Mouse (Mus musculus): ENCODE measurements around the gene Ggta1. TPM values are rescaled to one million over a fixed set of nuclear protein-coding genes. Genes with fewer than 3 reads are reported as not detected.

Gene Ggta1
- polyA plus RNA-seq, 1 experiment from 2014 or later, result 33.5 TPM

DNA sequence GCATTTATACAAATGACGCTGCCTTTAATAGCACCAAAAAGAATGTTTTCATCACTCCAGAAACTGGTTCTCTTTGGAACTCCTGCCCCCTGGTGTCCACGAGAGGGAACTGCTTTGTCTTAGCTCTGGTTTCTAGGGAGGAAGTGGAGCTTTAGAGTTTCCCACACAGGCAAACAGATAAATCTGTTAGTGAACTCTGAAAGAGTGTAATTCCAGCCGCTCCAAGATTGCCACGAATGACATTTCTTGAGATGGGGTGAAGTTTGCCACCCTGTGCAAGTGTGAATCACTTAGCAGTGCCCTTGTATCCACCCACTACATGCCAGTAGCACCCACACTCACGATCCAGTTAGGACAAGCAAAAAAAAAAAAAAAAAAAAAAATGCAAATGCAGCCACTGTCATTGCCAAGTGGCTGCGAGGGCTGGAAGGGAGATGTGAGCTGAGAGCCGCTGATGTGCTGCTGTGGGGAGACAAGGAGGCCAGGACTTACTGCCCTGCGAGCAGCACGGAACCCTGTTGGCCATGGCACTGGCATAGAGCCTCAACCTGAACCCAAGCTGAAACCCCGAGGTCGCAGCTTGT lies 65.3 kb downstream of the Ggta1 start:
- Histone ChIP-seq H3K4me1 (peaks cover 16% of the 10 kb centered on the region), H3K4me2 (replicated peaks) (no peak overlapping the region), H3K9me3 (replicated peaks) (no peaks in the 10 kb centered on the region), H3K9ac (no peak overlapping the region), H3K27me3 (no peaks in the 10 kb centered on the region), H3K27ac (replicated peaks) (no peak overlapping the region), H3K4me3 (replicated peaks) (no peak overlapping the region), H3K36me3 (peaks cover 19% of the 10 kb centered on the region)
- WGBS, result 46% methylated on average over 11 of the region's 11 CpGs
- ATAC-seq (ENCODE audit: insufficient number of reproducible peaks, low FRiP score, low TSS enrichment, low read depth), result no peak

DNA sequence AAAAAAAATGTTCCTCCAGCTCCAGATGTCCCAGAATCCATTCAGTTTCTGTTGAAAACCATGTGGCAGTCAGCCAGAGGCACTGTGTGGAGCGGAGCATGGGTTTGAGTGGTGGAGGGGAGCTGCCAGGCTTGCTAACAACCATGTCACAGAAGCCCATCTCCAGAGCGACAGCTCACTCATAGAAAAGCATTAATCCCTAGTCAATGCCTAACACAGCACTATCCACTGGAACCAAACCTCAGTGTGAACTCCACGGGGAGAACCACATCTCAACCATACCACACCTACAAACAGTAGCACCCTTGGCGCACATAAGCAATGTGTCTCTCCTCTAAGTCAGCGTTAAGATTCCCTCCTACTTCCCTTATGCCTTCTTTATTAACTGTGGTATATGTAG lies 65.9 kb downstream of the Ggta1 start, which contains the start of gene 4930402F06Rik:
Gene 4930402F06Rik, minus strand, starts transcription at position 80 of the 400 bp plus-strand sequence.
- H3K27ac ChIP-seq (replicated peaks), result no peak within 1 kb of the TSS
- no peak within 1 kb of the TSS for H3K4me2 ChIP-seq (replicated peaks)
- peaks cover 16% of the 10 kb centered on the region for H3K4me1 ChIP-seq
- H3K9me3 ChIP-seq (replicated peaks), result no peaks in the 10 kb centered on the region
- peak; percentile 29; the same call in 1 of the 2 replicates for ATAC-seq (ENCODE audit: insufficient number of reproducible peaks, low FRiP score, low TSS enrichment, low read depth)
- peaks cover 14% of the 10 kb centered on the region for H3K36me3 ChIP-seq
- 54% methylated on average over 5 of the region's 5 CpGs for WGBS
- H3K4me3 ChIP-seq (replicated peaks), result no peak within 1 kb of the TSS
- H3K27me3 ChIP-seq, result no peaks in the 10 kb centered on the region
- no peak within 1 kb of the TSS for H3K9ac ChIP-seq

DNA sequence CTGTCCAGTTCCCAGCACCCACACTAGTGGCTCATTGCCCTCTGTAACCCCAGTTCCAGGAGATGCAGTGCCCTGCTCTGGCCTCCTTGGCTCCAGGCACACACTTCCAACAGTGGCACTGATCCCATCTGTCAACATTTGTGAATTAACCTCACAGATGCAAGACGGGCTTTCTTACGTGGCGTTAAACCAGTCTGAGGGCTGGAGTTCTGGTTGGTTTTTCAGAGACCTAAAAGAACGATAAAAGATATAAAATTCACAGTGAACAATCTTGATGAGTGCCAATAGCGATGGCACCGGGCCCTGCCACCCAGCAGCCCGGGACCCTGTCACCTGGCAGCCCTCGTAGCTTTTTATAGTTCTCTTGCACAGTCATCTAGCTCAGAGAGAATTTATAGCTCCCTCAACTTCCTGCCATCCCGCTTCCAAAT lies 77.6 kb downstream of the Ggta1 start:
- Histone ChIP-seq H3K9ac (no peak overlapping the region), H3K27me3 (no peaks in the 10 kb centered on the region), H3K36me3 (no peaks in the 10 kb centered on the region), H3K27ac (replicated peaks) (no peak overlapping the region), H3K4me1 (no peaks in the 10 kb centered on the region), H3K9me3 (replicated peaks) (0 out of 2 replicates have a peak, but pooled peaks cover 4% of the 10 kb centered on the region), H3K4me2 (replicated peaks) (no peak overlapping the region), H3K4me3 (replicated peaks) (no peak overlapping the region)
- ATAC-seq (ENCODE audit: insufficient number of reproducible peaks, low FRiP score, low TSS enrichment, low read depth), result no peak
- WGBS, result 67% methylated on average over 9 of the region's 9 CpGs

DNA sequence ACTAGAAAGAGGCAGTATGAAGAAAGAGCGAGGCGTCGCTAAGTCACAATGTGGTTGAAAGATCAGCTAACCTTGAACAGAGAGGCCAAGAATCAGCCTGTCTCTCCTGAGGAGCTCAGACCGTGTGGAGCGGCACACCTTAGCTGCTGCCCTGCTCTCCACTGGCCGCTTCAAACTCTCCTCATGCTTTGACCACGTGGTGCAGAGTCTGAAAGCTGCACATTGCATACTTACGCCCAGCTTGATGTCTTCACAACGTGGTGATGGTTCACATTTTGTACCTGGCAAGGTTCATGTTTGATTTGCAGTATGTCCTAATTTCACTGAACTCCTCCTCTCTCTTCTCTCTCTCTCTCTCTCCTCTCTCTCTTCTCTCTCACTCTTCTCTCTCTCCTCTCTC lies 83.7 kb downstream of the Ggta1 start:
- Histone ChIP-seq H3K27ac (replicated peaks) (no peak overlapping the region), H3K4me3 (replicated peaks) (no peak overlapping the region), H3K9me3 (replicated peaks) (no peaks in the 10 kb centered on the region), H3K36me3 (no peaks in the 10 kb centered on the region), H3K9ac (no peak overlapping the region), H3K4me1 (no peaks in the 10 kb centered on the region), H3K4me2 (replicated peaks) (no peak overlapping the region), H3K27me3 (no peaks in the 10 kb centered on the region)
- WGBS, result 70% methylated on average over 9 of the region's 9 CpGs
- no peak for ATAC-seq (ENCODE audit: insufficient number of reproducible peaks, low FRiP score, low TSS enrichment, low read depth)

DNA sequence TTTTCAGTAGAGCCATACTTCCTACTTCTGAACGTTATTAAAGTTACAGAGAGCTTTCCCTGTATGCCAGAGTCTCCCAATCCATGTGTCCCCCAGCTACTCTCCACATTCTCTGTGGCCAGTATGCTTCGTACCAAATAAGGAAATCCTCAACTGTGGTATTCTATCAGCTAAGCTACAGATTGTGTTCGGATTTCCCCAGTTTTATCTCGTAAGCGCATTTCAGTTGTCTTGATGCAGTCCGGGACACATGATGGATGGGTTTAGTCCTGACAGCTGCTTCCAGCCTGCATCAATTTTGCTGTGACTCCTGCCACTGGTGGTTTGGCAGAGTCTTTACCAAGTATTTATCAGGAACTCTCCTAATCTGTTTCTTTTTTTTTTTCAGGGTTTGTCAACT lies 85.4 kb downstream of the Ggta1 start:
- Histone ChIP-seq H3K4me1 (no peaks in the 10 kb centered on the region), H3K27ac (replicated peaks) (no peak overlapping the region), H3K4me3 (replicated peaks) (no peak overlapping the region), H3K27me3 (no peaks in the 10 kb centered on the region), H3K36me3 (no peaks in the 10 kb centered on the region), H3K4me2 (replicated peaks) (no peak overlapping the region), H3K9ac (no peak overlapping the region), H3K9me3 (replicated peaks) (no peaks in the 10 kb centered on the region)
- ATAC-seq (ENCODE audit: insufficient number of reproducible peaks, low FRiP score, low TSS enrichment, low read depth), result no peak
- 48% methylated on average over 6 of the region's 6 CpGs for WGBS

DNA sequence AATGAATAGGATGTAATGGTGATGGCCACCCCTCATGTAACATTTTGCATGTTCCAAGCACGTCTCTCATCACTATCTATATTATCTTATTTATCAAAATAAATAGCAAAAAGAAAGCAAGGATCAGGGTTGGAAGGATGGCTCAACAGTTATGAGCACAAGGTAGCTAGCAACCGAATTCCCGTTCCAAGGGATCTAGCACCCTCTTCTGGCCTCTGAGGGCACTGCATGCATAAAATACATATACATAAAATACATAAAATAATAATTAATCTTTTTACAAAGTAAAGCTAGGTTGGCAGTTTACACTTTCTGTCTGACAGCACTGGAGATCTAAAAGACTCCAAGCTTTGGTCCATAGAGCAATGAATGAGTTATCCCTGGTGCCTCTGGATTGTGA lies 90.0 kb downstream of the Ggta1 start:
- no peaks in the 10 kb centered on the region for H3K9me3 ChIP-seq (replicated peaks)
- no peak overlapping the region for H3K4me2 ChIP-seq (replicated peaks)
- ATAC-seq (ENCODE audit: insufficient number of reproducible peaks, low FRiP score, low TSS enrichment, low read depth), result no peak
- 13% methylated on average over 3 of the region's 3 CpGs for WGBS
- no peak overlapping the region for H3K27ac ChIP-seq (replicated peaks)
- H3K9ac ChIP-seq, result no peak overlapping the region
- H3K4me1 ChIP-seq, result no peaks in the 10 kb centered on the region
- H3K27me3 ChIP-seq, result no peaks in the 10 kb centered on the region
- no peaks in the 10 kb centered on the region for H3K36me3 ChIP-seq
- H3K4me3 ChIP-seq (replicated peaks), result no peak overlapping the region

DNA sequence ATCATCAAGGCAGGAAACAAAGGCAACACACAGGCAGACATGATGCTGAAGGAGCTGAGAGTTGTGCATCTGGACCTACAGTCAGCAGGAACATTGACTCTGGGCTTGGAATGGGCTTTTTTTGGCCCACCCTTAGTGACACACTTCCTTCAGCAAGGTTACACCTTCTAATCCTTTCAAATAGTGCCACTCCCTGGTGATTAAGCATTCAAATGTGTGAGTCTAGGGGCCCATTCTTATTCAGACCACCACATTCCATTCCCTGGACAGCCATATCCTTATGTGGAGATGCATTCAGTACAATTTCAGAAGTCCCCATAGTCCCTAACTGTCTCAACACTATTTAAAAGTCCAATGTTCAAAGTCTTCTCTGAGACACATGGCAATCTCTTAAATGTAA lies 92.3 kb downstream of the Ggta1 start:
- Histone ChIP-seq H3K9me3 (replicated peaks) (no peaks in the 10 kb centered on the region), H3K27me3 (no peaks in the 10 kb centered on the region), H3K36me3 (no peaks in the 10 kb centered on the region), H3K27ac (replicated peaks) (no peak overlapping the region), H3K9ac (no peak overlapping the region), H3K4me3 (replicated peaks) (no peak overlapping the region), H3K4me2 (replicated peaks) (no peak overlapping the region), H3K4me1 (no peaks in the 10 kb centered on the region)
- no peak for ATAC-seq (ENCODE audit: insufficient number of reproducible peaks, low FRiP score, low TSS enrichment, low read depth)

DNA sequence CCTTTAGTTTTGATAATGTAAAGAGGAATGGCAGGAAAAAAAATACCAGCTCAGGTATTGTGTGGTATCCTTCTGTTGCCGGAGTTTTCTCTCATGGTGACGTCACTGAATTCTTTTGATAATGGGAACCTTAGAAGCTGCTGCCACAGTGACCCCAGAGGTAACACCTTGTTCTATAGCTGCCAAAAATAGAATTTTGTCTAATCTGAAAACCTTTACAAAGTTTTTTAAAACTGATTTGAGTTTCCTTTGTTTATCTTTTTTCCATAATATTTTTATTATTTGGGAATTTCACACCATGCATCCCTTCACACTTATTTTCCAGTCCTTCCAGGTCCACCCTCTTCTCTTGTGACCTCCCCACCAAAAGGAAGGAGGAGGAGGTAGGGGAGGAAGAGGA lies 95.4 kb downstream of the Ggta1 start, which contains the start of gene 4930568D16Rik:
Gene 4930568D16Rik, minus strand, starts transcription at position 101 of the 400 bp plus-strand sequence.
- no peaks in the 10 kb centered on the region for H3K4me1 ChIP-seq
- 77% methylated on average over 2 of the region's 2 CpGs for WGBS
- no peaks in the 10 kb centered on the region for H3K27me3 ChIP-seq
- H3K4me3 ChIP-seq (replicated peaks), result no peak within 1 kb of the TSS
- no peaks in the 10 kb centered on the region for H3K36me3 ChIP-seq
- no peak within 1 kb of the TSS for H3K4me2 ChIP-seq (replicated peaks)
- no peak for ATAC-seq (ENCODE audit: insufficient number of reproducible peaks, low FRiP score, low TSS enrichment, low read depth)
- no peak within 1 kb of the TSS for H3K27ac ChIP-seq (replicated peaks)
- no peak within 1 kb of the TSS for H3K9ac ChIP-seq
- H3K9me3 ChIP-seq (replicated peaks), result no peaks in the 10 kb centered on the region

Other genes starting within 250 kb of the Ggta1 start
- gene Gsn, start 206.9 kb downstream of the Ggta1 start, polyA plus RNA-seq (2015; fragmentation: Nextera tagmentation; extraction: Ambion mirVana), result 327 and 340 TPM in 2 replicates
- 32.1 and 37.3 TPM in 2 replicates for gene Stom, start 126.3 kb downstream of the Ggta1 start, polyA plus RNA-seq (2015; fragmentation: Nextera tagmentation; extraction: Ambion mirVana)
- gene 4930568D16Rik, start 95.5 kb downstream of the Ggta1 start, polyA plus RNA-seq (2015; fragmentation: Nextera tagmentation; extraction: Ambion mirVana), result not detected in 2 replicates
- not detected in 2 replicates for gene 4930402F06Rik, start 66.1 kb downstream of the Ggta1 start, polyA plus RNA-seq (2015; fragmentation: Nextera tagmentation; extraction: Ambion mirVana)
- gene Dab2ip, start 95.0 kb upstream of the Ggta1 start, polyA plus RNA-seq (2015; fragmentation: Nextera tagmentation; extraction: Ambion mirVana), result 67.9 and 72.0 TPM in 2 replicates